Mouse (Mus musculus) stomach, embryonic 16.5 days (tissue): ENCODE measurements around the gene Ntm. TPM values are rescaled to one million over a fixed set of nuclear protein-coding genes. Genes with fewer than 3 reads are reported as not detected.

ENCODE experiments used
- ATAC-seq: fragments of 200-750 bp; cut with Nextera tagmentation; 2 replicates; pipeline ENCODE4 v1.8.0; 2017; ENCODE audit warnings: moderate number of reproducible peaks, moderate TSS enrichment; ENCODE audit not compliant: insufficient read depth, low FRiP score
- H3K27ac ChIP-seq: fragments of 300-500 bp; sonication (generic); 2 replicates; pipeline ENCODE4 v1.5.1; 2014; ENCODE audit warnings: low read length
- H3K27me3 ChIP-seq: fragments of 300-500 bp; sonication (generic); 2 replicates; pipeline ENCODE4 v1.6.1; 2014; ENCODE audit warnings: low read length, control low read depth, mixed read lengths; ENCODE audit not compliant: control insufficient read depth, insufficient read depth
- H3K36me3 ChIP-seq: fragments of 300-500 bp; sonication (generic); 2 replicates; pipeline ENCODE4 v1.6.1; 2014; ENCODE audit warnings: low read length; ENCODE audit not compliant: control insufficient read depth, insufficient read depth
- H3K4me1 ChIP-seq: fragments of 300-500 bp; sonication (generic); 2 replicates; pipeline ENCODE4 v1.6.1; 2014; ENCODE audit warnings: low read length, control low read depth, mixed read lengths; ENCODE audit not compliant: control insufficient read depth, insufficient read depth
- H3K4me2 ChIP-seq: fragments of 300-500 bp; sonication (generic); 2 replicates; pipeline ENCODE4 v1.6.1; 2014; ENCODE audit warnings: low read depth, low read length, mixed read lengths
- H3K4me3 ChIP-seq: fragments of 300-500 bp; sonication (generic); replicated peaks from 2 replicates; pipeline ENCODE4 v1.5.1; 2014; ENCODE audit warnings: mild to moderate bottlenecking, low read length
- H3K9ac ChIP-seq: fragments of 300-500 bp; sonication (generic); 2 replicates; pipeline ENCODE4 v1.6.1; 2014; ENCODE audit warnings: low read length
- H3K9me3 ChIP-seq: fragments of 300-500 bp; sonication (generic); replicated peaks from 2 replicates; pipeline ENCODE4 v1.6.1; 2016; ENCODE audit warnings: low read length, control low read depth; ENCODE audit not compliant: control insufficient read depth
- WGBS: fragments of 180-500 bp; shearing (Covaris S2); extraction: QIAGEN DNeasy Blood & Tissue Kit; methylation state at CpG from one replicate; pipeline ENCODE4 v1.1.7; 2014; 5-methylcytosine and 5-hydroxymethylcytosine counted together
- polyA plus RNA-seq: library from polyadenylated mRNA; unstranded; fragments of >200 nt; fragmentation: Nextera tagmentation; extraction: Ambion mirVana; gene quantifications from 2 replicates; pipeline ENCODE4 v1.2.1, GENCODE M21; 2015

Ntm gene
- polyA plus RNA-seq, 1 experiment from 2014 or later: 15.0 TPM

GRCm38 (mm10) chr9:29222915-29223545, 739.9 kb downstream of the Ntm start:
- H3K9ac ChIP-seq: no peak overlapping the region
- no peaks in the 10 kb centered on the region for H3K9me3 ChIP-seq
- no peak overlapping the region for H3K27ac ChIP-seq
- H3K27me3 ChIP-seq: no peaks in the 10 kb centered on the region
- ATAC-seq: no peak
- no peak overlapping the region for H3K4me3 ChIP-seq
- 76% methylated on average over 10 of the region's 10 CpGs for whole genome bisulfite sequencing
- no peak overlapping the region for H3K4me2 ChIP-seq
- H3K4me1 ChIP-seq: no peaks in the 10 kb centered on the region
- no peaks in the 10 kb centered on the region for H3K36me3 ChIP-seq

- ATAC-seq: no peak
- H3K27me3 ChIP-seq: no peaks in the 10 kb centered on the region
- no peaks in the 10 kb centered on the region for H3K36me3 ChIP-seq
- no peak overlapping the region for H3K4me3 ChIP-seq
- H3K4me1 ChIP-seq: no peaks in the 10 kb centered on the region
- no peaks in the 10 kb centered on the region for H3K9me3 ChIP-seq
- no peak overlapping the region for H3K27ac ChIP-seq
- 38% methylated on average over 5 of the region's 5 CpGs for WGBS
- no peak overlapping the region for H3K4me2 ChIP-seq
- H3K9ac ChIP-seq: no peak overlapping the region
Measured at GRCm38 (mm10) chr9:29220941-29221615, 741.9 kb downstream of the Ntm start.

- Histone ChIP-seq H3K9ac (no peak overlapping the region), H3K36me3 (no peaks in the 10 kb centered on the region), H3K4me3 (no peak overlapping the region), H3K9me3 (no peaks in the 10 kb centered on the region), H3K4me2 (no peak overlapping the region), H3K4me1 (no peaks in the 10 kb centered on the region), H3K27ac (no peak overlapping the region), H3K27me3 (no peaks in the 10 kb centered on the region)
- no peak for ATAC-seq
- WGBS: 35% methylated on average over 11 of the region's 11 CpGs
Measured at GRCm38 (mm10) chr9:29220493-29220892, 742.4 kb downstream of the Ntm start.

- H3K9ac ChIP-seq: no peak overlapping the region
- no peak overlapping the region for H3K4me2 ChIP-seq
- no peak overlapping the region for H3K4me3 ChIP-seq
- ATAC-seq: no peak
- no peaks in the 10 kb centered on the region for H3K9me3 ChIP-seq
- no peaks in the 10 kb centered on the region for H3K4me1 ChIP-seq
- no peaks in the 10 kb centered on the region for H3K27me3 ChIP-seq
- no peaks in the 10 kb centered on the region for H3K36me3 ChIP-seq
- 87% methylated on average over 7 of the region's 7 CpGs for WGBS
- no peak overlapping the region for H3K27ac ChIP-seq
Measured at GRCm38 (mm10) chr9:29217951-29218350, 745.0 kb downstream of the Ntm start.

GRCm38 (mm10) chr9:29216528-29216927, 746.4 kb downstream of the Ntm start:
- Histone ChIP-seq H3K4me1 (no peaks in the 10 kb centered on the region), H3K27ac (no peak overlapping the region), H3K4me2 (no peak overlapping the region), H3K27me3 (no peaks in the 10 kb centered on the region), H3K9ac (no peak overlapping the region), H3K4me3 (no peak overlapping the region), H3K36me3 (no peaks in the 10 kb centered on the region), H3K9me3 (no peaks in the 10 kb centered on the region)
- ATAC-seq: no peak
- 85% methylated on average over 8 of the region's 8 CpGs for WGBS

- Histone ChIP-seq H3K4me3 (no peak overlapping the region), H3K4me1 (no peaks in the 10 kb centered on the region), H3K9ac (no peak overlapping the region), H3K27ac (no peak overlapping the region), H3K27me3 (no peaks in the 10 kb centered on the region), H3K9me3 (no peaks in the 10 kb centered on the region), H3K4me2 (no peak overlapping the region), H3K36me3 (no peaks in the 10 kb centered on the region)
- 87% methylated on average over 2 of the region's 2 CpGs for WGBS
- ATAC-seq: no peak
Measured at GRCm38 (mm10) chr9:29215796-29216195, 747.1 kb downstream of the Ntm start.

- no peak overlapping the region for H3K27ac ChIP-seq
- H3K9ac ChIP-seq: no peak overlapping the region
- no peak overlapping the region for H3K4me2 ChIP-seq
- H3K4me3 ChIP-seq: no peak overlapping the region
- H3K4me1 ChIP-seq: no peaks in the 10 kb centered on the region
- H3K27me3 ChIP-seq: no peaks in the 10 kb centered on the region
- no peak for ATAC-seq
- WGBS: 77% methylated on average over 1 of the region's 1 CpGs
- H3K9me3 ChIP-seq: no peaks in the 10 kb centered on the region
- no peaks in the 10 kb centered on the region for H3K36me3 ChIP-seq
Measured at GRCm38 (mm10) chr9:29215241-29215640, 747.7 kb downstream of the Ntm start.

GRCm38 (mm10) chr9:29209243-29209642, 753.7 kb downstream of the Ntm start:
- ATAC-seq: no peak
- Histone ChIP-seq H3K4me2 (no peak overlapping the region), H3K36me3 (no peaks in the 10 kb centered on the region), H3K9ac (no peak overlapping the region), H3K27ac (no peak overlapping the region), H3K4me1 (no peaks in the 10 kb centered on the region), H3K4me3 (no peak overlapping the region), H3K27me3 (no peaks in the 10 kb centered on the region), H3K9me3 (no peaks in the 10 kb centered on the region)
- WGBS: 82% methylated on average over 2 of the region's 2 CpGs

- Histone ChIP-seq H3K27me3 (no peaks in the 10 kb centered on the region), H3K9me3 (no peaks in the 10 kb centered on the region), H3K4me2 (no peak overlapping the region), H3K9ac (no peak overlapping the region), H3K36me3 (no peaks in the 10 kb centered on the region), H3K4me3 (no peak overlapping the region), H3K27ac (no peak overlapping the region), H3K4me1 (no peaks in the 10 kb centered on the region)
- ATAC-seq: no peak
- 69% methylated on average over 5 of the region's 5 CpGs for WGBS
Measured at GRCm38 (mm10) chr9:29208142-29208541, 754.8 kb downstream of the Ntm start.
